Mouse (Mus musculus): ENCODE results near the gene Rras. TPM values are rescaled to one million over a fixed set of nuclear protein-coding genes. Genes with fewer than 3 reads are reported as not detected.

Rras gene
- 10 to 100 TPM; 11.4 to 13.0 TPM for total RNA-seq (2021)
- long read RNA-seq, experiment 1, transcript Rras-201 (6 exons, 995 nt) = major isoform, 13 of 18 reads
- long read RNA-seq, experiment 1, partial matches to known transcripts = 2 of 18 reads
- long read RNA-seq, experiment 1, other reads (novel, unspliced or antisense) = 3 of 18 reads
- long read RNA-seq, experiment 2, transcript Rras-201 (6 exons, 995 nt) = major isoform, 9 of 11 reads
- long read RNA-seq, experiment 2, partial matches to known transcripts = 2 of 11 reads
- long read RNA-seq, experiment 2, other reads (novel, unspliced or antisense) = 0 of 11 reads

- intact Hi-C loops (cut with DNase I) = loop anchor here (5.0 kb wide), 1 partner anchor 35 kb away; the partner anchor contains the start of gene Prr12
- peak; percentile 80 to 88 for DNase-seq (ENCODE audit: low spot score in 2 of 2)
Observed at GRCm38 (mm10) chr7:45017242-45018061, at the start of gene Rras. Gene Rras, plus strand, starts transcription at chr7:45017961.

- intact Hi-C loops (cut with DNase I) = loop anchor here (5.0 kb wide), 1 partner anchor 43 kb away; the partner anchor contains the start of gene Ap2a1
- DNase-seq (ENCODE audit: low spot score in 2 of 2) = peak; percentile 85 to 96
Observed at GRCm38 (mm10) chr7:44970231-44970691, 47.5 kb upstream of the Rras start.

- intact Hi-C loops (cut with DNase I) = loop anchor here (5.0 kb wide), 1 partner anchor 44 kb away; the partner anchor contains the start of gene Ap2a1
- no peak for DNase-seq (ENCODE audit: low spot score in 2 of 2)
Observed at GRCm38 (mm10) chr7:44971142-44971541, 46.6 kb upstream of the Rras start.

- intact Hi-C loops (cut with DNase I) = loop anchor here (5.0 kb wide), 1 partner anchor 46 kb away; the partner anchor contains the start of gene Ap2a1
- no peak for DNase-seq (ENCODE audit: low spot score in 2 of 2)
Observed at GRCm38 (mm10) chr7:44973415-44974130, 44.2 kb upstream of the Rras start.

- intact Hi-C loops (cut with DNase I) = loop anchor here (5.0 kb wide), 1 partner anchor 47 kb away; the partner anchor contains the start of gene Ap2a1
- peak; percentile 91 to 95 for DNase-seq (ENCODE audit: low spot score in 2 of 2)
Observed at GRCm38 (mm10) chr7:44974383-44975116, 43.2 kb upstream of the Rras start, which contains the start of gene Cpt1c. Gene Cpt1c, minus strand, starts transcription at chr7:44974851.

GRCm38 (mm10) chr7:44975117-44975419 lies 42.7 kb upstream of the Rras start:
- DNase-seq (ENCODE audit: low spot score in 2 of 2) = no peak
- intact Hi-C loops (cut with DNase I) = no loop called here

GRCm38 (mm10) chr7:44978300-44978699 lies 39.5 kb upstream of the Rras start:
- DNase-seq (ENCODE audit: low spot score in 2 of 2) = no peak
- intact Hi-C loops (cut with DNase I) = no loop called here

- DNase-seq (ENCODE audit: low spot score in 2 of 2) = no peak
- intact Hi-C loops (cut with DNase I) = no loop called here
Observed at GRCm38 (mm10) chr7:44981539-44981938, 36.2 kb upstream of the Rras start.

- intact Hi-C loops (cut with DNase I) = no loop called here
- DNase-seq (ENCODE audit: low spot score in 2 of 2) = peak; percentile 82 to 88
Observed at GRCm38 (mm10) chr7:44983085-44983484, 34.7 kb upstream of the Rras start.

GRCm38 (mm10) chr7:44983944-44984832 lies 33.6 kb upstream of the Rras start:
- intact Hi-C loops (cut with DNase I) = no loop called here

GRCm38 (mm10) chr7:44984833-44985164 lies 33.0 kb upstream of the Rras start:
- no peak for DNase-seq (ENCODE audit: low spot score in 2 of 2)

More at GRCm38 (mm10) chr7:44983944-44984832, 33.6 kb upstream of the Rras start:
- no peak for DNase-seq (ENCODE audit: low spot score in 2 of 2)

GRCm38 (mm10) chr7:44985595-44986191 lies 32.1 kb upstream of the Rras start:
- intact Hi-C loops (cut with DNase I) = no loop called here
- DNase-seq (ENCODE audit: low spot score in 2 of 2) = peak; percentile 61 to 64

More at GRCm38 (mm10) chr7:44984833-44985164, 33.0 kb upstream of the Rras start:
- intact Hi-C loops (cut with DNase I) = no loop called here

- DNase-seq (ENCODE audit: low spot score in 2 of 2) = peak; percentile 98 to 100
- intact Hi-C loops (cut with DNase I) = no loop called here
Observed at GRCm38 (mm10) chr7:44986192-44986878, 31.4 kb upstream of the Rras start, which contains the start of gene Prmt1. Gene Prmt1, minus strand, starts transcription at chr7:44986568.

GRCm38 (mm10) chr7:44986879-44987718 lies 30.7 kb upstream of the Rras start:
- intact Hi-C loops (cut with DNase I) = no loop called here
- no peak for DNase-seq (ENCODE audit: low spot score in 2 of 2)

- intact Hi-C loops (cut with DNase I) = no loop called here
- DNase-seq (ENCODE audit: low spot score in 2 of 2) = no peak
Observed at GRCm38 (mm10) chr7:44996672-44997071, 21.1 kb upstream of the Rras start.

Measured in left cerebral cortex, postnatal 14 days (tissue).